Mouse (Mus musculus) liver (tissue): Measurements from ENCODE around the gene Cers3.

ENCODE experiments used
- DNase-seq: peaks from one replicate; pipeline ENCODE4 v3.0.0-alpha.2; 2020; ENCODE audit warnings: mixed read lengths

The Cers3 gene

DNA sequence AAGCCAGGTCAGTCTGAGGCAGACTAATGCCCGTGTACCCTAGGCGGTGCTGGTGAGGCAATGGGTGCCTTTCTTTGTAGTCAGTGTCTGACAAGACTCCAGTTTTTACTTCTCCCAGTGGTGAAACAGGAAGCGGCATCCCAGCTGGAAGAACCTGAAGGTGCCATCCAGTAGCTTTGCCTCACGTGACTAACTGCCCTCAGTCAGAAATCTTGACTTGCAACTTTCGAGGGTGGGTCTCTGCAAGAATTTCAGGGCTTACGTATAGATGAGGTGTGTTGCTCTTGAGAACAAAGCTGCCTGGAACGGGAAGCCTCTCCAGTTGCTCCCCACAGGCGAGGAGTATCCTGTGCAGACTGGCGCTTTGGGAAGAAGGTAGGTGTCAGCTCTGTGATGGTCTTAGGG lies at the start of gene Cers3:
TSS of gene Cers3 (plus strand) at position 128 of the 405 bp plus-strand sequence.
- no peak for DNase-seq

DNA sequence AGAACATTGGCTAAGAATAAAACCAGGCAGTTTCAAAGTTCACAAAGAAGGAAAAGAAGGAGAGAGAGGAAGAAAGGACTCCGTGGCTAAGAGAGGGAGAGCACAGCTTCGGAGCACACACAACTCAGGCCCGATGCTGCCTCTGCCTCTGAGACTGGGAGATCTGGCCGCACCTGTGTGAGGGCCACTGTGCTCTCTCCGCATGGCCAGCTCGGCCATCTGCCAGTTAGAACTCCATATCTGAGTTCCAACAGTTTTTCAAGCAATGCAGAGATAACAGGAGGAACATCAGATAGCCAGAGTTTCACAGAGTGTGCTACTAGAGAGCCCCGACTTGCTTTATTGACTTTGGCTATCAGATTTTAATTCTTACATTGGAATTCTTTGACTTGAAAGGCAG lies 48.8 kb upstream of the Cers3 start:
- DNase-seq = no peak

DNA sequence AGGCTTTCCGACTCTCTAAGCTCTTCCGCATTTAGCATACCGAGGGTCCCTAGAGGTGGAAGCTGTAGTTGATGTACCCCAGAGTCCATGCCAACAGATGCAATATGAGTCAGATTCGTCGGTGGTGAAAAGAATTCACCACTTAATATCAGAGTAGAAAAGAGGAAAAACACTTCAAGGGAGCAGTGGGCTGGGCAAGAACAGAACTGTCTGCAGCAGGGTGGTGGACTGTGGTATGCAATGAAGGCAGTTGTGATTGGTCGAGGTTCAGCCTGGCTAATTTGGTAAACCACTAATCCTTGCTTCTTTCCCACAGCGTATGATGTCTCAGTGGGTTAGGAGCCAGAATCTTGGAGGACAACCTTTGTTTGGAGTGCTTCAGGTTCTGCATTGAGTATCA lies 40.6 kb upstream of the Cers3 start:
- no peak for DNase-seq

DNA sequence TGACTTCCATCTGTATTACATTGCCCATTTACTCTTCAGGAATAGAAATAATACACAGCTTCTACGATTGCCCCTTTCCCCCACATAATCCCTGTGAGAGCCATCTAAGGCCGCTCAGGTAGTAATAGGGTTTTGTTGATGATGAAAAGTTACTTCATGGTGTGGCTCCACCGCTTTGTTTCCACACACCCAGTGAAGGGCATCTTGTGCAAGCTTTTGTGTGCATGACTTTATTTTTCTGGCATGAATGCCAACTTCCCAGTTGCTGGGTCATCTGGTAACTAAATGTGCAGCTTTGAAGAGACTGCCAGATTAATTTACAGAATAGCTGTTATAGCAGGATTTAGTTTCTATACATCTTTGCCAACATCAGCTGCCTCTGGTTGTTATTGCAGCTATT lies 38.7 kb upstream of the Cers3 start:
- DNase-seq = no peak

DNA sequence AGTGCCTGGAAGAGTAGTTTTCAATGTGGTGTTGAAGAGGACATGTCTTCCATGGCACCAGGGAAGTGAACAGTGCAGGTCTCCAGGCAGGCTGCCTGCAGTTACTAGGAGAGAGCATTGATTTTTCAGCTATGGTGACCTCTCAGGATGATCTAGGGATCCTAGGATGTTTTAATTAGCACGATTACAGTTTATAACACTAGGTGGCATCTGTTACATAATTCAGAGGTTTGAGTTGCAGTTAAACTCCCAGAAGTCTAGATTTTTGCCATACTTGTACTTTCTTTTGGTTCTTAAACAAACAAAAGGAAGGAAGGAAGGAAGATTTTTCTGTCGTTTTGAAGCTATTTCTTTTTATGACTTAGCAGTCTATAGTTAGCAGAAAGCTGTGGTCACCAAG lies 32.1 kb upstream of the Cers3 start:
- DNase-seq = no peak

DNA sequence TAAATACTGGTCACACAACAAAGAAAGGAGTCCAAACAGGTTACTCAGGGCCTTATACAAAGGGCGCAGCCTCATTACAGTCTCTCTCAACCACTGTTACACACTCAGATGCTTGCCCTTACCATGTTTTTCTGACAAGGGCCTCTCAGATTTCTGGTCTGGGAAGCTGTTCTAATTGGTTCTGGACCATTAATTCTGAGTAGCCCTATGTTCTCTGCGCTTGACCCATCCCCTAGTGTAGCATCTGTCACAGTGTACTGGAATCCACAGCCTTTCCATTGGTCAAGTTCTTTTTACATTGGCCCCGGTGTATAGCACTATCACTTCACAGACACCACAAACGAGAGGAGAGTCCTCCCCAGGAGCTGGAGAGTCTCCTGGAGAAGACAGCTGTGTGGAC lies 18.8 kb upstream of the Cers3 start:
- DNase-seq = no peak

DNA sequence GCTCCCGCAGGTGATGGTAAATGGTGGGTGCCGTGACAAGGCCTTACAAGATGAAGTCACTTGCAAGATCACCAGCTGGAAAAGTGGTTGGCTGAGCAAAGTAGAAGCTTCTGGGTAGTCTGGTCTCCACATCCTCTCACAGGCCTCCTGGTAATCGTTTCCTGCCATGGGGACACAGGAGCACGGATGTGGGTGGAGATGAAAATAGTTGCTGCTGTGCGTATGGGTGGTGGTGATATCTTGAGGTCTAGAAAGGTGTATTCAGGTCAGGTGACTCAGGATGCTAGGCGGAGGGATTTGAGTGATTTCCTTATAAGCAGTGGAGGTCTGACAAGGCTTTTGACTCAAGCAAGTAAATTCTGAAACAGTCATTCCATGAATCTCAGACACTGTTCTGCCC lies 18.4 kb upstream of the Cers3 start:
- no peak for DNase-seq

DNA sequence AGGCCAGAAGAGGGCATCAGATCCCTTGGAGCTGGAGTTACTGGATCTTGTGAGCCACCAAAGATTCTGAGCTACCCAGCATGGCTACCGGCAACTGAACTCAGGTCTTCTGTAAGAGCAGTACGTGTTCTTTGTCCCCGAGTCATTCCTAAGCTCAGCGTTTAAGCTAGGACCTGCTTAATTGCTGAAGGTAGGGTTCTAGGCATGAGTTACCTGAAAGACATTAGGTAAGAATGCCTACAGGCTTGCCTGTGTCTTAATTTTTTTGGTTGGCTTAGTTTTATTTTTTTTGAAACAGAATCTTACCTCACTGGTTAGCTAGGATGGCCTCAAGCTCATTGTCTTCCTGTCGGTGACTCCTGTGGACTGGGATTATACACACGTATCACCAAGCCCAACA lies 15.2 kb upstream of the Cers3 start:
- DNase-seq = no peak

DNA sequence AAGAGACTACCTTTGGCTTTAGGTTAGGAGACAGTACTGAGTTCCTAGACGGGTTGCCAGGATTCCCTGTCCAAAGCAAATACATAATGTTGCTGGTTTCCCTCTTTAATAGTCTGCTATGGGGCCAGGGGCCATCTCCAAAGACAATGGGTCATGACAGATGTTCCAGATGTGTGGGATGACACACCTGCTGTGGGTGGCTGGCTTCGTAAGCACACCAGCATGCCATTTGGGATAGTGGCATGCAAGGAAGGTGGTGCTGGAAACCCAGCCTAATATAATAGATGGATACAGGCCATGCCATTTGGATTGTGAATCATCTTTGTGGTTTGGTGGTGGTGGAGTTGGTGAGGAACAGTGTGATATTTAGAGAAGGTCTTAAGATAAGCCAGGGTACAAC lies 14.1 kb upstream of the Cers3 start:
- no peak for DNase-seq

DNA sequence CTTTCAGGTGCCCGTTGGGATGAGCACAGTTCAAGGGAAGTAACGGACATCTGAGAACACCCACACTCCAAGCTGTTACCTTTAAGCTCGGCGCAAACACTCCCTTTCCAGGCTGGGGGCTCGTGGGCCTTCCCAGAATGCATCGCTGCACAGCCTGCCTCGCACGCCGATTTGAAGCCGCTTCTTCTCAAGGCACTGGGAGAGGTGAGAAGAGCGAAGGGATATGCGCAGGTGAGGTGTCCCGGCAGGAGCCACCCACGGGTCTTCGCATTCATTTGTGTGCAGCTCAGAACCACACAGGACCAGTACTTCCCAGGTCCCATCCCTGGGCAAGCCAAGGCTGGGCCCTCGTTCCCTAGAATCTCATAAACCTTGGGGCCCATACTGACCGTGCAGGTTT lies 9.9 kb upstream of the Cers3 start:
- no peak for DNase-seq

DNA sequence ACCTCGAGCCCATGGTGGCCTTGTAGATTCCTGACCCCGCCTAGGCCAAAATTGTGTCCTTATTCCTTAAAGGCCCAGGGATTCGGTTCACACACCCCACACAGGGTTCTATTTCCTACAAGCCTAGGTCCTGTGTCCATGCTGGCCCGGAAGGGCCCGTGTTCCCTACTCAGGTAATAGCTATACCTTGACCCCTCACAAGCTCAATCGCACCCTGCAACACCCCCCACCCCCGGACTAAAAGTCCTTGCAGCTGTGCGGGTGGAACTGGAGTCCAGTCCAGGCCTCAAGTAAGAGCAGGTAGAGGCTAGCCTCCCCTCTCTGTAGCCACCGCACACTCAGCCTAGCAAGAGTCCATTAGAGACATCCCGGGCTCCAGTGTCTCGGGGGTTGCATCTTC lies 9.4 kb upstream of the Cers3 start:
- DNase-seq = no peak

DNA sequence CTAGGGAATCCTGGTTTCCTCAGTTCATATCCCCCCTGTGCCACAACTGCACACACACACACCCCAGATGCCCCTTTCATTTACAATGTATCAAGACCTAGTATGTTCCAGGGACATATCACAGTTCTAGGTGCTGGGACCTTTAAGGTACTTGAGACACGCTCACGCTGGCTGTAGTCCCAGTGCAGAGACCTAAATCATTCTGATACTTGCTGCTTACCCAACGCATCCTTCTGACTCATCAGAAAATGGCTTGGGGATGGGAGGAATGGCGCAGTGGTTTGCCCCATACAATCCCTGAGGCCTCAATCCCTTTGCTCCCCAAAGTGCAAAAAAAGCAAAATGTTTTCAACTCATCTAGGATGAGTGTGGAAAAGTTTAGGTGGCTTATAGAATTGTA lies 8.8 kb upstream of the Cers3 start:
- DNase-seq = no peak

DNA sequence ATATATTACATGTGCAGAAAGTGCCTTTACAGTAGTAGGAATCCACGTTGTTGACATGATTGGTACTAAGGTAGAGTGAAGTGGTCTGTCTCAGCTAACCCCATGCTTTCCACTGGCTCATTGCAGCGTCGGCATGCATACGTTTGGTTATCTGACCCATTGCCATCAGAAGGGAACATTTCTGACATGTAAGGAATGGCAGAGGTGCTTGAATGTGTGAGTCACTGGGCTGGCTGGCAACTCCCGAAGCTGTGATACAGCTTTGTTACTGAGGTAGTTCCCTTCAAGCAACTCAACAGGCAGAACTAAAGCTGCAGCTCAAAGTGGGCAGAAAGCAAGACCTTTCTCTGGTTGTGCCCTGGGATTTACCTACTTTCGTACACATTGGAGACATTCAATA lies 8.3 kb upstream of the Cers3 start:
- no peak for DNase-seq

DNA sequence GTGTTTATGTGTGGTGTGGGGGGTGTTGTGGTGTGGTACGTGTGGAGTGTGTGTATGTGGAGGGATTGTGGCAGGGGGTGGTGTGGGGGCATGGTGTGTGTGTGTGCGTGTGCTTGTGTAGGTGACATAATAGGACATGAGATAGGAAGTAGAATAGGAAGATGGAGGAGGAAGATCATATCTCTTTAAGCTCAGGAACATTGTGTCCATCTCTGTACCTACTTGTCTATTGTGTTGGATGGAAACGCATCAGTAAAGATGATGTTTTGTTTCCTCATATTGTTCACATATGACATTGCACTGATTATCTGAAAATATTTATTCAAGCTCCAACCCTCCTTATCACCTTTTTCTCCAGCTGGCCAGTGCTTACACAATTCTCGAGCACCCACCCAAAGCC lies 5.9 kb upstream of the Cers3 start:
- no peak for DNase-seq

DNA sequence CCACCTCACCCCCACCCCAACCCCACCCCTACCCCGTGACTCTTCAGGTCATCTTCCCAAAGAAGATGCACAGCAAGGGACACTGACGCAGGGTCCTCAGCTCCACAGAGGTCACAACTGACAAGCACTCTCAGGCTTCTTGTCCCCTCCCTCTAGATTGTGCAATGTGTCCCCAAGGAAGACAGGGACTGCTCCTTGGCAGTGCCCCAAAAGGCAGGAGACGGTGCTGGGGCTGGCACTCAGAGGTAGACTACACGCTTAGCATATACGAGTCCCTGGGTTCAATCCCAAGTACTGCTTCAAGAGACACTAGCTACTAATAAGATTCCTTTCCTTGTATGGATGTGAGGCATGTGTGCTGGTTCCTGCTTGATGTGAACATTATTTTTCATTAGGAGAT lies 2.3 kb upstream of the Cers3 start:
- DNase-seq = no peak

DNA sequence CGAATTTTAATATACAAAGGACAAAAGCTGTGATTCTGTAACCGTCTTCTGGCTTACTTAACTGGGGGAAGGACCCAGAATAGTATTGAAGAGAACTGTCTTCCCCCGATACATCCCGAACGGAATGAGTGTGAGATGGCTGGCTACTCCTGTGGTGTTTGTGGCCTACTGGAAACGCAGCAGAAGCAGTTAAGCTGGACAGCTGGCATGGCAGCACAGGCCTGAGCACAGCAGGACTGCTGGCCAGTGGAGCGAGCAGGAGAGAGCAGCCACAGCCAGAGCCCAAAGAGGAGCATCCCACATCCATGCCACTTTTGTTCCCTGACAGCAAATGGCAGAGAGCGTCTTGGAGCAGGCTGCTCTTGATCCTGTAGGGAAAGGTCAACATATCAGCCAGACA lies 1.9 kb upstream of the Cers3 start:
- no peak for DNase-seq

DNA sequence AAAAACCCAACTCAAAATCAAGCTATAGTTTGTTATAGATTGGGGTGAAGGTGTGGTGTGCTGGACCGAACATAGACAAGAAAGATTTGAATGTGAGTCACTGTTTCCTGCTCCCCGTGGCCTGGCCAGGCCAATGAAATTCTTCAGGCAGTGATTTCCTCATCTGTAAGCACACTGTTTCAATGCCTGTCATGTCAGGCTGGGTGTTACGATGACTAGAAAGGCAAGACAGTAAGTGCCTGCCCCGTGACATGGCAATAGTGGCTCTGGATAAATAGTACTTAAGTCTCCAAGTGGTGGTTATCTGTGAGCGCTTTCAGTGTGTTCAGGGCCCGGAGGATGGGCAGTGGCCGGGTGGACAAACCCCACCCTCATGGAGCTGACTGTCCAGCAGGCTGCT lies 3.7 kb downstream of the Cers3 start:
- no peak for DNase-seq

DNA sequence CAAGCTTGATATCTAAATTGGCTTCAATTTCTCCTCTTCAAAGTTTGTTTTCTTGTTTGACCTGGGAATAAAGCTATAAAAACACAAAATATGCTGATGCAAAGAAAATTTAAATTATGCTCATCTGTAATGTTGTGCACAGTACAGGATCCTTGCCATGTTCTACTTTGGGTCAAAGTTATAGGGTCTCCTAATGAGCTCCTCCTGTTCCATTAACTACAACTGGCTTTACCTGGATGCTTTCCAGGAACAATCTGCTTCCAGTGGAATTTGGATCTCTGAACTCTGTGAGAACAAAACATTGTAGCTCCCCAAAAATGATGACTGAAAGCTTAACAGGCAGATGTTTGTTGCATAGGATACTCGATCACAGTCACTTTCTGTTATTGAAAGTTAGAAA lies 6.7 kb downstream of the Cers3 start:
- DNase-seq = no peak

DNA sequence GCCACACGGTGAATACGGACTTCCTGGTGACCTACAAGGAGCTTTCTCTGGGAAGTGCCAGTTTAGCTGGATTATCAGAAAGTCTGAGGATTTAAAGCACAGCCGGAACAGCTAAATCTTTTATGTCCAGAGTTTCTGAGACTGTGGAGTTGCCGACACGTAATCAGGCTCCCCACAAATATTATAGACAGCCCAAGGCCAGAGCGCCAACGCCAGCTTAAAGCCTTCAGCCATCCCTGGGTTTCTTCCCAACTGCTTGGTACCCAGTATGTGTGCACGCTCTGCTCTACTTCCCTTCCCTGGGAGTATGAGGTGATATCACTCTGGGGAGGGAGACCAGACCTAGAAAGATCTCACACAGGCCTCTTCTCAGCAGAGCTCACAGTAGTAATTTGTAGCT lies 10.5 kb downstream of the Cers3 start:
- DNase-seq = no peak

DNA sequence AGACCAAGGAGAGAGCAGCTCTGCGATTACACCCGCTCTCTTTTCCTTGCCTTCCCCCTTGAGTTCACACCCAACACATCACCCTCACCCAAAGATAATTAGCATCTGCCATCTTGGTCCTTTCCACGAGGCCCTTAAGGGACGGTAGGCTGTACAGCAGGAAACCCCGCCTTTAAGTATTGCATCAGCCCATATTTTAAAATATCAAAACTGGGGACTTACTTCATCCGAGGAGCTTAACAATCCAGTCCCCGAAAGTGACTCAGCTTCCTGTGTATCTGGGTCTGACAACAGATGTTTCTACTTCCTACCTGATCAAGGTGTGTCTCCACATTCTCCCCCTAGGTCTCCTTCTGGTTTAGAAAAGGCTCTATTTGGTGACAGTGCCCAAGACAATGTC lies 12.3 kb downstream of the Cers3 start:
- DNase-seq = no peak

DNA sequence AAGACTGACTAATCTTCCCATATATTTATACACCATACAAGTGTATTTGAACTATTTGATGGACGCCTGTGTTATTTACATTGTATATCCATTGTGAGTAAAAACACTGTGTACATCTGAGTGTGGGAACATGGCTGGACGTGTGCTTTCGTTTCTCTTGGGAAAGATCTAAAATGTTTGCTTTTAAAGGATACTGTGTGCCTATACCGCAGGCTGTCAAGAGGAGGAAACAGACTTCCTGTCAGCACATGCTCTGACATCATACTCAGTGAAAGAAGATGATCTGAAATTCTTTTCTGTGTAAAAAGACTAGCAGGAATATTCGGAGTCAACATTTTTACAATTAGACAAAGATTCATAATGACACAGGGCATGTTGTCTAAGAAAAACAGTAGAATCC lies 26.6 kb downstream of the Cers3 start:
- DNase-seq = no peak

DNA sequence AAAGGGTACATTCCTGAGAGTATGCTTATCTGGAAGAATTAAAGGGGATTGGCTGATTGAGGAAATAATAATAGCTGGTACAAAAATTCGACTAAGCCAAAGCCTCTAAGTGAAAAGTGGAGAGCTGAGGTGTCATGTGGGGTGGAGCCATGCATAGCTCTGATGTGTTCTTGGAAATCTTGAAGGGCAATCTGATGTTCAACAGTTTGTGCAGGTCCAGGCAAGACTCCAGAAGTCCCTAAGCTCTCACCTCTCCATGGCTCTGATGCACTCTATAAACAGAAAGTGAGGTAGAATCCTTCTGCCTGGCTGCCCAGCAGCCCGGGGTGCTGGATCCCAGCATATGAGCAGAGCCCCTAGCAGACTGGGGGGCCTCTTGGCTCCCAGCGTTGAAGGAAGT lies 27.4 kb downstream of the Cers3 start:
- no peak for DNase-seq

DNA sequence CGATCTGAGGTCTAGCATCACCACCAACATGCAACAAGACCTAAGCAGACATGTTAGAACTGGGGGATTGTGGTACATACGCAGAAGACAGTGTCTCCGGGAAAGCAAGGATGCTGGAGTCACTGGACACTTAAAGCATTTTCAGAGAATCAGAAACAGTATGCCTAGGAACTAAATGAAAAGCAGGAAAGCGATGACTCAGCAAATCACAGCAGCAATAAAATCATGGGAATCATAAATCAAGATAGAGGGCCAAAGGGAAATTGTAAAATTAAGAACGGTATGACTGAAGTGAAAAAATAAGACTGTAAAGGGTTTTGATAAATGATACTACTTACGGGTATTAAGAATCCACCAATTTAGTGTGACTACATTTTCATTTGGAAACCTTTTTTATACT lies 27.9 kb downstream of the Cers3 start:
- DNase-seq = no peak

DNA sequence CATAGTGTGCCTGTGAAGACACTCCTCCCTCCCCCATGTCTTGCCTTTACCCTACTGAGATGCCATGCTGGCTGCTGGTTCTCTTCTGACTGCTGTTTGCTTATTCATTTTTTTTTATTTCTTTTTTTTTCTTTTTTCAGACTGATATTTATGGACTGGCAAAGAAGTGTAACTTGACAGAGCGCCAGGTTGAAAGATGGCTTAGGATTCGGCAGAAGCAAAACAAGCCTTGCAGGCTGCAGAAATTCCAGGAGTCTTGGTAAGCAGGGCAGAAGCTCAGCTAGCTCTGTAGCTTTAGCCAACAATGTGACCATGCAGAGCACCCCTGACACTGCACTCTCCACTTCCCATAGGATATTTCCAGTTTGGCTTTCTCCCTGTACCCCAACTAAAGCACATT lies 36.1 kb downstream of the Cers3 start:
- DNase-seq = no peak

DNA sequence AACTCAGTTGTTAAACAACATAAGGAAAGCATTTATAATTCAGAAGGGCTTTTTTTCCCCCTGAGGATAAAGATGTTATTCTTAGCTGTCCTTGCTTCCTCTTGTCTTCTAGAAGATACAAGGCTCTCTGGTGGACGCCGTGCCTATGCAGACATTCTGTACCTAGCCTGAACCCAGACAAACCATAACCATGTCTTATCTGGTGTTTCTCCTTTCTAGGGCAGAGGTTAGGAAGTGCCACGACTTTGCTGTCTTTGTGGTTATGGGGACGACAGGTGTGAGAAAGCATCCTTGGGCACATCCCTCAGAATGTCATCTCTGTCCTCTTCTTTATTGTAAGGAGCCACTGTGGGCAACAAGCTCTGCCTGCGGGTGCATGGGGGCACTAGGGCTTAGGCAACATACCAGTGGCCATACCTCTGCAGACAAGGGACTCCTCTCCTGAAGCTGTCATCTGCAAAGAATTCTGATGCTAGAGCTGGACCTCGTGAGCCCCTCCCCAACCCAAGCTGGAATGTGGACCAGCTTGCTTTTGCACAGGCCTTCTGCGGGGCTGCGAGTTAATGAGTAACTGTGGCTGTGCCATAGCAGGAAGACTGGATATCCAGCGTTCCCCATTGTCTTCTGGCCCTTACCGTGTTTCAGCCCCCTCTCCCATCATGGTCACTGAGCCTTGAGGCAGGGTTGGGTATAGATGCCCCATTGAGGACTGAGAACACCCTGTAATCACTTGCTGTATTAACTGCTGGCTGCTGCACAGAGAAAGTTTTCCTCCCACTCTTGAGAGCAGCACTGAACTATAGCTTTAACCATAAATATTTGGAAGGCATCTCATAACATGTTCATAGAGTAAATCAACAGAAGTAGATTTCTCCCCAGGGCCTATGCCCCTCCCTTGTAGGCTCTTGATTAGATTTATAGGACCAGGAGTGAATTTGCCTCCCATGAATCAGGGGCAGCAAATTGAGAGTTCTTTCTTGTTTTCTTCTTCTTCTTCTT lies 36.9 kb downstream of the Cers3 start:
- peak; percentile 32 for DNase-seq
